Mouse (Mus musculus) heart, embryonic 14.5 days (tissue): ENCODE results near the gene Gm765. TPM values are rescaled to one million over a fixed set of nuclear protein-coding genes. Genes with fewer than 3 reads are reported as not detected.

Source experiments
- ATAC-seq: fragments of 200-750 bp; cut with Nextera tagmentation; 2 replicates; pipeline ENCODE4 v1.8.0; 2017; ENCODE audit warnings: low read depth, moderate TSS enrichment; ENCODE audit not compliant: insufficient number of reproducible peaks, insufficient read depth, low FRiP score
- H3K27ac ChIP-seq, 2 experiments: fragments of 200-500 bp in 1 of 2; fragments of 300-500 bp in 1 of 2; sonication (generic) in 1 of 2; replicated peaks in 1 of 2; 2 replicates each; pipeline ENCODE4 v1.5.1; 2012 to 2014; ENCODE audit warnings: low read depth in 2 of 2, low read length in 2 of 2, control low read depth in 1 of 2, mild to moderate bottlenecking in 1 of 2, mixed read lengths in 1 of 2; ENCODE audit not compliant: control insufficient read depth in 1 of 2, insufficient read depth in 1 of 2
- H3K27me3 ChIP-seq: fragments of 300-500 bp; sonication (generic); 2 replicates; pipeline ENCODE4 v1.6.1; 2014; ENCODE audit warnings: mild to moderate bottlenecking, low read length, control low read depth; ENCODE audit not compliant: control insufficient read depth, insufficient read depth
- H3K36me3 ChIP-seq: fragments of 300-500 bp; sonication (generic); 2 replicates; pipeline ENCODE4 v1.6.1; 2014; ENCODE audit warnings: mild to moderate bottlenecking, control low read depth, low read length, mixed read lengths; ENCODE audit not compliant: control insufficient read depth, insufficient read depth
- H3K4me1 ChIP-seq, 2 experiments: fragments of 200-500 bp in 1 of 2; fragments of 300-500 bp in 1 of 2; sonication (generic) in 1 of 2; 2 replicates each; pipeline ENCODE4 v1.6.1; 2012 to 2014; ENCODE audit warnings: low read length in 2 of 2, control low read depth in 1 of 2, mixed read lengths in 1 of 2; ENCODE audit not compliant: control insufficient read depth in 2 of 2, insufficient read depth in 2 of 2
- H3K4me2 ChIP-seq: fragments of 300-500 bp; sonication (generic); 2 replicates; pipeline ENCODE4 v1.6.1; 2014; ENCODE audit warnings: mild to moderate bottlenecking, low read length
- H3K4me3 ChIP-seq, 2 experiments: fragments of 200-500 bp in 1 of 2; fragments of 300-500 bp in 1 of 2; sonication (generic) in 1 of 2; 2 replicates each; pipeline ENCODE4 v1.5.1; 2012 to 2014; ENCODE audit warnings: low read length in 2 of 2, mild to moderate bottlenecking in 2 of 2, control low read depth in 1 of 2, low read depth in 1 of 2, moderate library complexity in 1 of 2; ENCODE audit not compliant: control insufficient read depth in 1 of 2, insufficient read depth in 1 of 2
- H3K9ac ChIP-seq: fragments of 300-500 bp; sonication (generic); 2 replicates; pipeline ENCODE4 v1.6.1; 2014; ENCODE audit warnings: mild to moderate bottlenecking, low read length
- H3K9me3 ChIP-seq: fragments of 300-500 bp; sonication (generic); 2 replicates; pipeline ENCODE4 v1.6.1; 2016; ENCODE audit warnings: low read length, control low read depth; ENCODE audit not compliant: control insufficient read depth
- WGBS: fragments of 180-500 bp; shearing (Covaris S2); extraction: QIAGEN DNeasy Blood & Tissue Kit; methylation state at CpG from one replicate; pipeline ENCODE4 v1.1.7; 2014; 5-methylcytosine and 5-hydroxymethylcytosine counted together
- polyA plus RNA-seq: library from polyadenylated mRNA; unstranded; fragments of >200 nt; fragmentation: Nextera tagmentation; extraction: Ambion mirVana; gene quantifications from 2 replicates; pipeline ENCODE4 v1.2.1, GENCODE M21; 2014

The Gm765 gene
- polyA plus RNA-seq, 1 experiment from 2014 or later: not detected

DNA sequence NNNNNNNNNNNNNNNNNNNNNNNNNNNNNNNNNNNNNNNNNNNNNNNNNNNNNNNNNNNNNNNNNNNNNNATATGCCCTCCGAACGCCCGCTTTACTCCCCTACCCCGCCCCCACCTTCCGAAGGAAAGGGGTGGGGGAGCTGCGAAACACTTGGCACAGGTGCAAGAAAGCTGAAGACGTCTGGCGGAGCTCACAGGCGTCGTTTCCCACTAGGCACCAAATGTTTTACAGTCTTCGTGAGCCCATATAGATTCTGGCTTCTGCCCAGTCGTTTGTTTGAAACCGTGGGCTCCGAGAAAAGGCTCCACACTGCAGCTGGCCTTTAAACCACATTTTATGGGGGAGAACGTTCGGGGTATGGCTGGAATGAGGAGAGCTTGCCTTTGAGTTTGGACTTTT is 120.6 kb downstream of the Gm765 start:
- no peaks in the 10 kb centered on the region for H3K27me3 ChIP-seq
- H3K4me1 ChIP-seq: no peaks in the 10 kb centered on the region
- H3K4me2 ChIP-seq: no peak overlapping the region
- H3K9ac ChIP-seq: no peak overlapping the region
- no peak overlapping the region for H3K27ac ChIP-seq
- WGBS: 73% methylated on average over 16 of the region's 16 CpGs
- no peak for ATAC-seq
- H3K4me3 ChIP-seq: no peak overlapping the region
- H3K9me3 ChIP-seq: no peaks in the 10 kb centered on the region
- no peaks in the 10 kb centered on the region for H3K36me3 ChIP-seq

DNA sequence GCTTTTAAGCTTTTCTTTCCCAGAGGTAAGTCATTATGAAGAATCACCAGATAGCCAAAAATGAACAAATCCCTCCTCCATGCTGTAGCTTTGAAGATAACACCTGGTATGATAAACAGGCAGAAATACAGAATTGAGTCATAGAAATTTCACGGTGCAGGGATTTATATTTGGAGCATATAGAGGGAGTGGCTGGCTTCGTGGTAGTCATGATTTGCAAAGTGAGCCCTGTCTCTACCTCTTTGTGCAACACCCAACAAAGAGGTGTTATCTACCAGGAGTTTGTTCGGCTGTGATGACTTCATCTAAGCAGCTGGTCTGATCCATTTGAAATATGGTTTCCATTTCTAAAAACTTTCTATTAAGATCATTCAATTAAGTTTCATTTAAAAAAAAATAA is 130.3 kb downstream of the Gm765 start:
- H3K36me3 ChIP-seq: no peaks in the 10 kb centered on the region
- H3K4me3 ChIP-seq: no peak overlapping the region
- no peak overlapping the region for H3K9ac ChIP-seq
- no peak overlapping the region for H3K4me2 ChIP-seq
- no peaks in the 10 kb centered on the region for H3K9me3 ChIP-seq
- no peaks in the 10 kb centered on the region; a peak in 1 of 4 replicates for H3K4me1 ChIP-seq
- WGBS: 53% methylated on average over 3 of the region's 3 CpGs
- ATAC-seq: no peak
- H3K27me3 ChIP-seq: no peaks in the 10 kb centered on the region
- no peak overlapping the region for H3K27ac ChIP-seq

DNA sequence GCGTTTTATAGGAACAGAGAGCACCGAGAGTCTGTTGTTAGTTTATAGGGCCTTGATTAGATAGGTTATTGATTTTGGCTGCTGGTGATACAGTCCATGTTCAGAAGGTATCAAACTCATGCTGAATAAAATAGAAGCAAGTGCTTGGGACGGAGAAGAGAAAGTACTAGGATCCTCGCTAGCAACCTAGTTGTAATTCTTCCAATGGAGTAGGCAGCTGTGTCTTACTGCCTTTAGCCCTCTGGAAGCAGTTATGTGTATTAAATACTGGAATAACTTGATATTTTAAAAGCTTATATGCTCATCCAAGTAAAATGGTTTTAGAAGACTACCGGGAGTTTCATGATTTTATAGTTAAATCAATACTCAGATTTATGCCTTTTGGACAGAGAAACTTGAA is 132.3 kb downstream of the Gm765 start:
- H3K4me2 ChIP-seq: no peak overlapping the region
- no peak for ATAC-seq
- WGBS: 83% methylated on average over 5 of the region's 5 CpGs

DNA sequence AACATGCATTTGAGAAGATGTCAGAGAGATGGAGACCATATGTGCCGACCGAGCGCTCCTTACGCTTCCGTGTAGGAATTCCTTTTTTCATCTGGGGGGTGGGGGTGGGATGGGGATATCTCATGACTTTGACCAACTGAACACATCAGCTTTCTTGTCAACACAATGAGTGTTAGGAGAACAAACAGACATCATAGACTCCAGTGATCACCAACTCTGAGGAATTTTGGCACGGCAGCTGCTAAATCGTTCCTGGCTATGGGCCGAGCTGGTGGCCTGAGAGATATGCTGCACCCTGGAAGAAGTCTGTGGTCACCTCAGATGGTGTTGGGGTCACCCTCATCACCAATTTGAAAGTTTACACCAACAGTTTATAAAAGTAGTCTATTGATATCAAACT is 134.5 kb downstream of the Gm765 start:
- H3K9ac ChIP-seq: no peak overlapping the region
- H3K9me3 ChIP-seq: no peaks in the 10 kb centered on the region
- ATAC-seq: no peak
- H3K27ac ChIP-seq: no peak overlapping the region
- H3K4me2 ChIP-seq: no peak overlapping the region
- H3K27me3 ChIP-seq: no peaks in the 10 kb centered on the region
- no peaks in the 10 kb centered on the region; a peak in 1 of 4 replicates for H3K4me1 ChIP-seq
- H3K4me3 ChIP-seq: no peak overlapping the region
- H3K36me3 ChIP-seq: no peaks in the 10 kb centered on the region
- 62% methylated on average over 8 of the region's 8 CpGs for WGBS

More for the DNA sequence above, 132.3 kb downstream of the Gm765 start:
- Histone ChIP-seq H3K4me3 (no peak overlapping the region), H3K27ac (no peak overlapping the region), H3K9ac (no peak overlapping the region), H3K9me3 (no peaks in the 10 kb centered on the region), H3K4me1 (no peaks in the 10 kb centered on the region; a peak in 1 of 4 replicates), H3K27me3 (no peaks in the 10 kb centered on the region), H3K36me3 (no peaks in the 10 kb centered on the region)

DNA sequence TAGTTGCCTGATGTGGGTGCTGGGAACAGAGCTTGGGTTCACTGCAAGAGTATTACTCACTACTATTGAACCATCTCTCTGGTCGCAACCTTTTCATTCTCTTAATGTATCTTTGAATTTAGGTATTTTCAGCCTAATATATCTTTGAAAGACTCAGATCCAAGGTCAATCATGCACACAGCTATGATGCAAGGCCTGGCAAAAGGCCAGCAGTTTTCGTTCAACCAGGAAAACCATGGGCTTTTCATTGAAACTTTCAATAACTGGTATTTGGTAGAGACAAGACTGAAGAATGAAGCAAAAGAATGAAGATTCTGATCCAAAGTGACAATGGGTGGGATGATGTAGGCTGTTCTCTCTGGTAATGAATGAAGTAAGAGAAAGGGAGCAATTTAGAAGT is 143.8 kb downstream of the Gm765 start:
- no peaks in the 10 kb centered on the region for H3K27me3 ChIP-seq
- H3K9ac ChIP-seq: no peak overlapping the region
- WGBS: 95% methylated on average over 2 of the region's 2 CpGs
- no peaks in the 10 kb centered on the region for H3K36me3 ChIP-seq
- no peak overlapping the region for H3K4me2 ChIP-seq
- ATAC-seq: no peak
- no peak overlapping the region for H3K4me3 ChIP-seq
- H3K9me3 ChIP-seq: no peaks in the 10 kb centered on the region
- no peaks in the 10 kb centered on the region for H3K4me1 ChIP-seq
- H3K27ac ChIP-seq: no peak overlapping the region

DNA sequence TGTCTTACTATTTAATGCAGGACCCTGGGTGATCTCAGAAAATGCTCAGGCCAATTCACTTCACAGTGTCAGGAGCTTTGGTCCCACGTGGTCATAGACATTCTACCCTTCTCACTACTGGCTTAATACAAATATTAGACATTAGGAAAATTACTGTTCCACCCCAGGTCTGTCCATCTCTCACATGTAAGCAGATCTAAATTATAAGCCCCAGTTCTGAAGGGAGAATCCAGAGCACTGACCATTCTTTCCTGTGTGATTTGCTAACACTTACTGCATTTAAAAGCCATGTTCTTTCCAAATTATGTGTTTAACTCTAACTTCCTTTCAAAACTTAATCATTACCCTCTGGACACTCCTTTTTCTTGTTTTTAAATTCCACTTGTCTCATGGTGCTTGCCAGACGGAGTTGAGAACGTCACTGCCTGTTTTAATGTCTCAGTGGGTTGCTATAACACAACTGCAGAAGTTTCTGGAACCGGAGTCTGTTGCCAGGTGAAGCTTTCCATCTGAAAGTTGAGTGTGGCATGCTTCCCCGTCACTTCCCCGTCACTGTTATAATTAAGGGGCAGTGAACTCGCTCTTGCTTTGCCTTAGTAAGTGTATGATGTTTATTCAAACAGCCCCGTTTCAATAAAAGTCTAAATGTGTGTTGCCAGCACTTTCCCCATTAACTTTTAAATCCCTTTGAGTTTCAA is 151.7 kb downstream of the Gm765 start:
- Histone ChIP-seq H3K4me3 (no peak overlapping the region), H3K27me3 (no peaks in the 10 kb centered on the region), H3K27ac (no peak overlapping the region), H3K36me3 (no peaks in the 10 kb centered on the region), H3K4me1 (no peaks in the 10 kb centered on the region), H3K4me2 (no peak overlapping the region), H3K9me3 (no peaks in the 10 kb centered on the region), H3K9ac (no peak overlapping the region)
- 81% methylated on average over 8 of the region's 8 CpGs for WGBS
- no peak for ATAC-seq
